Mouse (Mus musculus): ENCODE measurements around the gene Gm28557. TPM values are rescaled to one million over a fixed set of nuclear protein-coding genes. Genes with fewer than 3 reads are reported as not detected.

Gm28557 gene
- polyA plus RNA-seq, 1 experiment from 2014 or later: 2.7 TPM

GRCm38 (mm10) chr13:67060786-67061358 is 47.5 kb downstream of the Gm28557 start, which contains the start of gene Zfp712:
Gene Zfp712 (minus strand): TSS chr13:67061170.
- Histone ChIP-seq H3K27ac (ENCODE audit: low read length) (peak within 1 kb of the TSS; percentile 89), H3K9me3 (ENCODE audit: control insufficient read depth, low read length) (no peaks in the 10 kb centered on the region), H3K4me2 (ENCODE audit: low read depth, low read length) (peak within 1 kb of the TSS; percentile 66), H3K36me3 (ENCODE audit: control insufficient read depth, insufficient read depth, low read length) (no peaks in the 10 kb centered on the region), H3K9ac (ENCODE audit: low read depth, low read length) (peak within 1 kb of the TSS; percentile 71), H3K4me3 (ENCODE audit: low read length) (peak within 1 kb of the TSS; percentile 74), H3K4me1 (ENCODE audit: control insufficient read depth, insufficient read depth, low read length) (peaks cover 3% of the 10 kb centered on the region; the same call in 1 of the 2 replicates), H3K27me3 (replicated peaks; ENCODE audit: control insufficient read depth, insufficient read depth, low read length) (no peaks in the 10 kb centered on the region)
- WGBS: 0% methylated on average over 27 of the region's 27 CpGs
- peak; percentile 99 for ATAC-seq

DNA sequence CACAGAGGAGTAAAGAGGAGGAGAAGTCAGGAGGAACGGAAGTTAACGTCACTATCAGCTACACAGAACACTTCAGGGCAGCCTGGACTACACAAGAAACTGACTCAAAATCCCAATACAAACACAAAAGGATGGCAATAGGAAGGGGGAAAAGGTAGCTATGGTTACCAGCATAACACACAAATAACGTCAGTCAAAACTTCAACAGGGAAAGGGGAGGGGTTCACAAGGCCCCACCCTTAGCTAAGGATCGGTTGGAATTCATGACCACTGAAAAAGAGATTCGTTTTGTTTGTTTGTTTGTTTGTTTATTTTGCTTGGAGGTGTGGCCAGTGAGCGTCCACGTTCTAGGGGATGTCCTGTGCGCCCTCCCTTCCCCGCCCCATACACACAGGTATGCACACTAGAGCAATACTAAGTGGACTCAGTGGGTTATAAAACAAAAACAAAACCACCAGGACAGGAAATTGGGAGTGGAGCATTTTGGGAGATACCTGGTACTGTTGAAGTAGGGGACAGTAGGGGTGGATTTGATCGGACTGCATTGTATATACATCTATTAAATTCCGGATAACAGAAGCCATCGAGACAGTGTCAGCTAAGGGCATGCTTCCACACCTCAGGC is 48.1 kb downstream of the Gm28557 start:
- Histone ChIP-seq H3K9ac (ENCODE audit: low read depth, low read length) (peak overlapping the region; percentile 71), H3K27ac (ENCODE audit: low read length) (peak overlapping the region; percentile 89), H3K4me2 (ENCODE audit: low read depth, low read length) (peak overlapping the region; percentile 66), H3K4me1 (ENCODE audit: control insufficient read depth, insufficient read depth, low read length) (peaks cover 3% of the 10 kb centered on the region; the same call in 1 of the 2 replicates), H3K36me3 (ENCODE audit: control insufficient read depth, insufficient read depth, low read length) (no peaks in the 10 kb centered on the region), H3K9me3 (ENCODE audit: control insufficient read depth, low read length) (no peaks in the 10 kb centered on the region), H3K27me3 (replicated peaks; ENCODE audit: control insufficient read depth, insufficient read depth, low read length) (no peaks in the 10 kb centered on the region), H3K4me3 (ENCODE audit: low read length) (peak overlapping the region; percentile 74)
- WGBS: 4% methylated on average over 12 of the region's 12 CpGs
- ATAC-seq: peak; percentile 55

Other genes with a start within 250 kb of the Gm28557 start
- 1.2 and 1.7 TPM in 2 replicates for gene Gm10767, start 203.7 kb downstream of the Gm28557 start, polyA plus RNA-seq (2015; fragmentation: Nextera tagmentation; extraction: Ambion mirVana)
- 2.2 and 2.4 TPM in 2 replicates for gene Zfp712, start 47.4 kb downstream of the Gm28557 start, polyA plus RNA-seq (2015; fragmentation: Nextera tagmentation; extraction: Ambion mirVana)
- 2.2 and 2.6 TPM in 2 replicates for gene Zfp708, start 10.6 kb downstream of the Gm28557 start, polyA plus RNA-seq (2015; fragmentation: Nextera tagmentation; extraction: Ambion mirVana)
- gene Rslcan18, start 7.7 kb upstream of the Gm28557 start, polyA plus RNA-seq (2015; fragmentation: Nextera tagmentation; extraction: Ambion mirVana): 0.16 and 0.43 TPM in 2 replicates
- gene Zfp759, start 13.1 kb upstream of the Gm28557 start, polyA plus RNA-seq (2015; fragmentation: Nextera tagmentation; extraction: Ambion mirVana): 1.4 TPM in 2 replicates
- 6.8 and 6.9 TPM in 2 replicates for gene Rsl1, start 64.6 kb upstream of the Gm28557 start, polyA plus RNA-seq (2015; fragmentation: Nextera tagmentation; extraction: Ambion mirVana)
- gene Zfp455, start 85.9 kb upstream of the Gm28557 start, polyA plus RNA-seq (2015; fragmentation: Nextera tagmentation; extraction: Ambion mirVana): 1.2 and 1.4 TPM in 2 replicates
- 1.2 and 1.5 TPM in 2 replicates for gene Zfp458, start 169.9 kb upstream of the Gm28557 start, polyA plus RNA-seq (2015; fragmentation: Nextera tagmentation; extraction: Ambion mirVana)
- 0.69 and 1.4 TPM in 2 replicates for gene Zfp457, start 197.9 kb upstream of the Gm28557 start, polyA plus RNA-seq (2015; fragmentation: Nextera tagmentation; extraction: Ambion mirVana)
- 2.0 and 2.4 TPM in 2 replicates for gene Zfp595, start 224.0 kb upstream of the Gm28557 start, polyA plus RNA-seq (2015; fragmentation: Nextera tagmentation; extraction: Ambion mirVana)

Measured in intestine, embryonic 16.5 days (tissue).